Mouse (Mus musculus) limb, embryonic 12.5 days (tissue): ENCODE results near the gene Tbx5. TPM values are rescaled to one million over a fixed set of nuclear protein-coding genes. Genes with fewer than 3 reads are reported as not detected.
A peak's percentile ranks its signal among the peaks of the same experiment; 100 is the strongest.
"Not testable (repeated sequence)": the region's sequence is repeated elsewhere in the genome, so short reads cannot be mapped to it uniquely, and the experiment has no call there.

Source experiments
- ATAC-seq: fragments of 200-750 bp; cut with Nextera tagmentation; 2 replicates; pipeline ENCODE4 v1.8.0; 2017; ENCODE audit warnings: low read depth, moderate TSS enrichment; ENCODE audit not compliant: insufficient number of reproducible peaks, insufficient read depth, low FRiP score, low TSS enrichment
- H3K27ac ChIP-seq: fragments of 300-500 bp; sonication (generic); 2 replicates; pipeline ENCODE4 v1.5.1; 2016; ENCODE audit warnings: mild to moderate bottlenecking, moderate library complexity
- H3K27me3 ChIP-seq: fragments of 300-500 bp; sonication (generic); 2 replicates; pipeline ENCODE4 v1.6.1; 2016; ENCODE audit warnings: mild to moderate bottlenecking, moderate library complexity
- H3K36me3 ChIP-seq: fragments of 300-500 bp; sonication (generic); 2 replicates; pipeline ENCODE4 v1.6.1; 2016; ENCODE audit warnings: mild to moderate bottlenecking, moderate library complexity
- H3K4me1 ChIP-seq: fragments of 300-500 bp; sonication (generic); replicated peaks from 2 replicates; pipeline ENCODE4 v1.6.1; 2016
- H3K4me2 ChIP-seq: fragments of 300-500 bp; sonication (generic); 2 replicates; pipeline ENCODE4 v1.6.1; 2016; ENCODE audit warnings: mild to moderate bottlenecking, moderate library complexity
- H3K4me3 ChIP-seq: fragments of 300-500 bp; sonication (generic); replicated peaks from 2 replicates; pipeline ENCODE4 v1.5.1; 2016; ENCODE audit warnings: mild to moderate bottlenecking
- H3K9ac ChIP-seq: fragments of 300-500 bp; sonication (generic); replicated peaks from 2 replicates; pipeline ENCODE4 v1.6.1; 2016; ENCODE audit warnings: mild to moderate bottlenecking, moderate library complexity
- H3K9me3 ChIP-seq: fragments of 300-500 bp; sonication (generic); 2 replicates; pipeline ENCODE4 v1.6.1; 2016; ENCODE audit warnings: mild to moderate bottlenecking, moderate library complexity
- WGBS: fragments of 180-500 bp; shearing (Covaris S2); methylation state at CpG from one replicate; pipeline ENCODE4 v1.1.7; 2016; 5-methylcytosine and 5-hydroxymethylcytosine counted together
- polyA plus RNA-seq: library from polyadenylated mRNA; unstranded; fragments of >200 nt; fragmentation: Nextera tagmentation; extraction: Ambion mirVana; gene quantifications from 2 replicates; pipeline ENCODE4 v1.2.1, GENCODE M21; 2016

Tbx5 gene
- polyA plus RNA-seq, 1 experiment from 2014 or later, result 35.6 TPM

DNA sequence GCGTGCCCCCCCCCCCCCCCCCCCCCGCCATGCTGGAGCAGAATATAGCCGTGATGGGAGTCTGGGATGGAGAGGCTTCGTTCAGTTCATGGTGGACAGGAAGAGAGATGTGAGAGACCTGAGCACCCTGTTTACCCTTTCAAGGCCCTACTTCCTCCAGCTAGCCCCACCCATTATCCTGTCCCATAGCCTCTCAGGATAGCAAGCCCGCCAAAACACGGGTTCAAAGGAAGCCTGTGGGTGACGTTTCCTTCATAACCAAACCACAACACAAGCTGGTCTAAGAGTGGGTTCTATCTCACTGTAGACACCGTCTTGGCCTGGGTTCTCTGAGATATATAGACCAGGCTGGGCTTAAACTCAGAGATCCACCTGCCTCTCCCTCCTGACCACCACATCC lies 53.1 kb downstream of the Tbx5 start:
- Histone ChIP-seq H3K4me3 (no peak overlapping the region), H3K4me2 (no peak overlapping the region), H3K36me3 (peaks cover 40% of the 10 kb centered on the region), H3K9me3 (0 out of 2 replicates have a peak, but pooled peaks cover 3% of the 10 kb centered on the region), H3K27ac (no peak overlapping the region), H3K9ac (no peak overlapping the region), H3K4me1 (0 out of 2 replicates have a peak, but pooled peaks cover 3% of the 10 kb centered on the region), H3K27me3 (no peaks in the 10 kb centered on the region)
- 82% methylated on average over 7 of the region's 8 CpGs for WGBS
- no peak for ATAC-seq

GRCm38 (mm10) chr5:119887381-119887780 lies 54.9 kb downstream of the Tbx5 start:
- Histone ChIP-seq H3K4me3 (no peak overlapping the region), H3K9ac (no peak overlapping the region), H3K36me3 (peaks cover 23% of the 10 kb centered on the region), H3K27ac (no peak overlapping the region), H3K4me2 (no peak overlapping the region), H3K27me3 (no peaks in the 10 kb centered on the region), H3K9me3 (0 out of 2 replicates have a peak, but pooled peaks cover 3% of the 10 kb centered on the region), H3K4me1 (peaks cover 10% of the 10 kb centered on the region)
- no peak for ATAC-seq
- WGBS, result 78% methylated on average over 8 of the region's 8 CpGs

- ATAC-seq, result no peak
- no peak overlapping the region; the same call in 1 of the 2 replicates for H3K4me2 ChIP-seq
- no peak overlapping the region for H3K4me3 ChIP-seq
- no peak overlapping the region for H3K27ac ChIP-seq
- H3K9ac ChIP-seq, result no peak overlapping the region
- H3K4me1 ChIP-seq, result peaks cover 7% of the 10 kb centered on the region
- H3K27me3 ChIP-seq, result peaks cover 5% of the 10 kb centered on the region; the same call in 1 of the 2 replicates
- H3K9me3 ChIP-seq, result no peaks in the 10 kb centered on the region
- H3K36me3 ChIP-seq, result no peaks in the 10 kb centered on the region
- 37% methylated on average over 5 of the region's 5 CpGs for WGBS
Observed at GRCm38 (mm10) chr5:119891960-119892359, 59.5 kb downstream of the Tbx5 start.

DNA sequence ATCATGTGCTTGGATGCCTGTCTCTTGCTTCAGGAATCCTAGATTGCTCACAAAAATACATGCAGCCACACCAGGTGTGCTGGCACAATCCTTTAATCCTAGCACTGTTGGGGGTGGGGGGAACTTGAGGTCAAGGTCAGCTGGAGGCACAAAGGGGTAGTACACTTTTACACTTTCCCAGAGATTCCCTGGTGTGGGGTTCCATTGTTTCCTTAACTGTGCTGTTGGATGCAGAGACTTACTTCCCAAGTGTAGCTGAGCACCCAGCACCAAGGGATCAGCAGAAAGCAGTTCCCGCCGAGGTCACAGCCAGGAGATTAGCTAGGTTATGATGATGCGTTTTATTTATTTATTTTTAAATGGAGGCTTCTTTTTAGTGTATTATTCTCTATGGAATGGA lies 60.6 kb downstream of the Tbx5 start:
- H3K4me3 ChIP-seq, result no peak overlapping the region
- no peak overlapping the region for H3K9ac ChIP-seq
- no peaks in the 10 kb centered on the region for H3K9me3 ChIP-seq
- 86% methylated on average over 3 of the region's 3 CpGs for WGBS
- no peaks in the 10 kb centered on the region for H3K36me3 ChIP-seq
- H3K27ac ChIP-seq, result no peak overlapping the region
- peaks cover 8% of the 10 kb centered on the region; the same call in 1 of the 2 replicates for H3K27me3 ChIP-seq
- ATAC-seq, result no peak
- H3K4me2 ChIP-seq, result no peak overlapping the region
- H3K4me1 ChIP-seq, result peaks cover 7% of the 10 kb centered on the region

DNA sequence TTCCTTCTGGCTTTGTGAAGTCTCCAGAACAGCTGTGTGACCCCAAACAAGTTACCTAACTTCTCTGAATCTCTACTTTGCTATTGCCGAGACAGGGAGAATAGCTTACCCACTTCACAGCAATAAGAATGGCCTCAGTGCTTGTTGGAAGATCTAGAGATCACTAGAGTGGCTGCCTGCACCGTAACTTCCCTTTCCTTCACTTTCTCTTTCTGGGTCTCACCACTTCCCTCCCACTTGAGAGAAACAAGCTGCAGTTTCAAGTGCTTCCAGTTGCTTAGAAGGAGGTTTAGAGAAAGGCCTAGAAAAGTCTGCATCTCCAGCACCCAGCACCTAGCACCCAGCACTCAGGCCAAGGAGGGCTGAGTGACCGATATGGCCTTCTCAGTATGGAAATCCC lies 64.1 kb downstream of the Tbx5 start:
- Histone ChIP-seq H3K27ac (no peak overlapping the region), H3K4me3 (no peak overlapping the region), H3K27me3 (peaks cover 8% of the 10 kb centered on the region; the same call in 1 of the 2 replicates), H3K36me3 (no peaks in the 10 kb centered on the region), H3K4me1 (peaks cover 6% of the 10 kb centered on the region), H3K9me3 (no peaks in the 10 kb centered on the region), H3K4me2 (no peak overlapping the region), H3K9ac (no peak overlapping the region)
- WGBS, result 72% methylated on average over 3 of the region's 3 CpGs
- no peak for ATAC-seq

DNA sequence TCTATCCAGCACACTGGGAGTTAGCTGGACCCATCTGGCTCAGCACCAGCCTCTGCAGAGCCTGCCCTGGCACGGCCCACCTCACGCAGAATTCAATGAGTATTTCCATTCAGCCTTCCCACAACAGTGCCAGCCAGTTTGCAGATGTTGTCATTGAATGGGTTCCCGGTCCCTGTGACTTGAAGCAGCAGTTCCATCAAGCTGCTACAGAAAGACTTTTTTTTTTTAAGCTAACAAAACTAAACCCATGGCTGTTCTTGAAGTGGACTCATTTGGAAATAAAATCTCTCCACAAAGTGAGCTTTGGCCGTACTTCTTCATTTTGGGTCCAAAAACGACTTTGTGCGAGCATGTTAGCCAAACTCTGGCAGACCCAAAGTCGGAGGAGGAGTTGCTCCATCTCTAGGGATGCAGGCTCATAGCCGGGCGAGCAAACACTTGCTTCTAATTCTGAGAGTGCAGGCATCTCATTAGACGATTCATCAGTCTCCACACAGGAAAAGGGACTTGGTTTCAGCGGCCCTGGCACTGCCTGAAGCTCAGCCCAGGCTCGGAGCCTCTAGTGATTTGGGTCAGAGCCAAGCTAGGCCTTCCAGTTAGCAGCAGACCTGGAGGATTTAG lies 84.2 kb downstream of the Tbx5 start:
- Histone ChIP-seq H3K27me3 (peaks cover 17% of the 10 kb centered on the region; the same call in 1 of the 2 replicates), H3K4me1 (no peaks in the 10 kb centered on the region), H3K4me3 (no peak overlapping the region), H3K4me2 (no peak overlapping the region), H3K36me3 (no peaks in the 10 kb centered on the region), H3K9ac (no peak overlapping the region), H3K9me3 (0 out of 2 replicates have a peak, but pooled peaks cover 5% of the 10 kb centered on the region), H3K27ac (no peak overlapping the region)
- WGBS, result 76% methylated on average over 12 of the region's 12 CpGs
- ATAC-seq, result no peak

- not testable (repeated sequence) for H3K9me3 ChIP-seq, H3K4me2 ChIP-seq, H3K27ac ChIP-seq, H3K4me3 ChIP-seq, H3K36me3 ChIP-seq, ATAC-seq, H3K4me1 ChIP-seq, H3K9ac ChIP-seq
- peaks cover 28% of the 10 kb centered on the region; the same call in 1 of the 2 replicates for H3K27me3 ChIP-seq
- WGBS, result 97% methylated on average over 1 of the region's 1 CpGs
Observed at GRCm38 (mm10) chr5:119918381-119918780, 85.9 kb downstream of the Tbx5 start.

DNA sequence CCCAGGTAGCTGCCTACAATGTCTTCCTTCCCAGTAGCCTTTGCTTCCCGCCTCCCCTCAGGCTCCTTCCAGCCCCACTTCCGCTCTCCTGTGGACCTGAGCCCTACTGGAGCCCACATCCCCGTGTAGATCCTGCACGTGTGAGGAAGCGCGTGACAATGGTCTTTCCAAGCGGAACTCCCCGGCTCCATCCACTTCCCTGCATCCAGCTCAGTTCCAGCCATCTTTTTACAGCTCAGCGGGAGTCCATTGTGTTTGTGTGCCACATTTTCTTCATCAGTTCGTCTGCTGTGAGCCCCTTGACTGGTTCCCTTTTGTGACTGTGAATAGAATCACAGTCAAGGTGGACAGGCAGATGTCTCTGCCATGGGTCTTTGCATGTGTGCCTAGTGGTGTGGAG lies 88.5 kb downstream of the Tbx5 start:
- no peaks in the 10 kb centered on the region for H3K36me3 ChIP-seq
- peaks cover 25% of the 10 kb centered on the region; the same call in 1 of the 2 replicates for H3K27me3 ChIP-seq
- no peaks in the 10 kb centered on the region for H3K4me1 ChIP-seq
- no peak for ATAC-seq
- 85% methylated on average over 10 of the region's 10 CpGs for WGBS
- no peak overlapping the region for H3K9ac ChIP-seq
- H3K4me3 ChIP-seq, result no peak overlapping the region
- no peak overlapping the region for H3K27ac ChIP-seq
- H3K4me2 ChIP-seq, result no peak overlapping the region
- H3K9me3 ChIP-seq, result no peaks in the 10 kb centered on the region

DNA sequence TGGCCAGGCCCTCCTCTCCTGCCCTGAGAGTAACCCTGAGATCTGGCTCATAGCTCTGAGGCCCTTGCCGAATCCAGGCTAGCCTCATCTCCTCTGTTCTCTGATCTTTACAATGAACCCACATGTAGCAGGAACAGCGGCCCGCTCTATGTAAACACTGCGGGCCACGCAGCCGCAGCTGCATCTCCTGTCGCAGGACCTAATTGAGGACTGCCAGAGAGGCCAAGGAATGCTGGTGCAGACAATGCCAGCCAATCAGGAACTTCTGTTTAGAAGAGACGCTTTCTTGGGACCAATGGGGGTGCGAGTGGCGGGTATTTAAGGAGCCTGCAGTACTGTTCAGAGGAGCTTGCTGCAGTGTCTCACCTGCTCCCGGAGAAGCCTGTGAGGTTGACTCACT lies 89.8 kb downstream of the Tbx5 start:
- no peak overlapping the region for H3K9ac ChIP-seq
- ATAC-seq, result peak; percentile 26; the same call in 1 of the 2 replicates
- H3K27me3 ChIP-seq, result peaks cover 25% of the 10 kb centered on the region; the same call in 1 of the 2 replicates
- no peaks in the 10 kb centered on the region for H3K9me3 ChIP-seq
- no peaks in the 10 kb centered on the region for H3K4me1 ChIP-seq
- H3K27ac ChIP-seq, result no peak overlapping the region
- WGBS, result 40% methylated on average over 11 of the region's 11 CpGs
- no peaks in the 10 kb centered on the region for H3K36me3 ChIP-seq
- no peak overlapping the region for H3K4me2 ChIP-seq
- H3K4me3 ChIP-seq, result no peak overlapping the region

Other genes with a start within 250 kb of the Tbx5 start
- gene Tbx3, start 162.0 kb upstream of the Tbx5 start, polyA plus RNA-seq, result 38.3 and 42.4 TPM in 2 replicates